Mouse (Mus musculus): ENCODE data around the gene Sftpa1.

The Sftpa1 gene

DNA sequence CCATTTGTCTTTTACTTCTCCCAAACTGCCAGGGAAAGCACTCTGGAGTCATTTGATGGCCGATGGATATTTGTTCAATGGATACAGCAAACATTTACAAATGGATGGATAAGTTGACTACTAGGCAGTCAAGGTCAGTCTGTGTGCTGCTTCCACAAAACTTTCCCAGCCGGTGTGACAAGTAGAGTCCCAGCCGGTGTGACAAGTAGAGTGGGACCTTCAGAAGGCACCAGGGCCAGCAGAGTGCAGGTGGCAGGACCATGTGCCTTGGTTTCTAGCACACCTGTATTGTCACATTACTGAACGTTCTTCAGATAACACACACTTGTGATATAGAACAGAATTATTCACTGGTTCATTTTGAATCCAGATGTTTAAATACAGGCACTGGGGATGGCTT, 28.5 kb downstream of the Sftpa1 start:
- DNase-seq (ENCODE audit: low read depth, low spot score) = no peak

DNA sequence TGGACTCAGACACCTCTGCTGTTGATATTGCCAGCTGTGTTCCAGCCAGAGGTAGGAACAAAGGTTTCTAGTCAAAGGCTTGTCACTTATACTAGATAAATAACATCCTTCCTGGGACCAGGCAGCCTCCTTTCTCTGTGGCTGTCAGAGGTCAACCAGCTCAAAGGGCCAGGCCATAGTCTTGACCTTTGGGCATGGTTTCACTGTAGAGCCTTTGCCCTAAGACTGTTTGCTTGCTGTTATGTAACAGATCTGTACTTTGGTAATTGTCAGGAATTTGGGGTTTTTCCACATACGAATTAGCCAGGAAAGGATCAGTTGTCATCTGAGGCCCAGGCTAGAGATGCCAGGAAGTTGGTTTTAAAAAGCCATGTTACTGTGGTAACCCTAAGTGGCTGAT, 29.2 kb downstream of the Sftpa1 start:
- no peak for DNase-seq (ENCODE audit: low read depth, low spot score)

DNA sequence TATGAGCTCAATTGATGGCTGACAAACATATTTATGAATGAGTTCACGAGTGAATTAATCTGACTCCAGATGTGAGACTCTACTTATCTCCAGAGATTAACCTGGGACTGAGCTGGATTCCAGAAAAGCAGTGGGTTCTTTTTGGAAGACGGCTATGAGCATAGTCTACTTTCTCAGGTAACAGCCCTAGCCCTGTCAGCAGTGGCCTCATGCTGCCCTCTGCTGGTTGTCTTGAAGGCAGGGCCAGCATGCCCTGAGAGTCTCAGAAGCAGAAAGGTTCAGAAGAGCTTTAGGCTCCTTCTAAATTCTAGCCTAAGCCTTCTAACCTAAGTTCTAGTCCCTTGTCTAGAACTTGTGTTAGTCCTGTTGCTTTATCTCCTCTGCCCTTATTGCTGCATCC, 31.1 kb downstream of the Sftpa1 start:
- DNase-seq (ENCODE audit: low read depth, low spot score) = no peak

DNA sequence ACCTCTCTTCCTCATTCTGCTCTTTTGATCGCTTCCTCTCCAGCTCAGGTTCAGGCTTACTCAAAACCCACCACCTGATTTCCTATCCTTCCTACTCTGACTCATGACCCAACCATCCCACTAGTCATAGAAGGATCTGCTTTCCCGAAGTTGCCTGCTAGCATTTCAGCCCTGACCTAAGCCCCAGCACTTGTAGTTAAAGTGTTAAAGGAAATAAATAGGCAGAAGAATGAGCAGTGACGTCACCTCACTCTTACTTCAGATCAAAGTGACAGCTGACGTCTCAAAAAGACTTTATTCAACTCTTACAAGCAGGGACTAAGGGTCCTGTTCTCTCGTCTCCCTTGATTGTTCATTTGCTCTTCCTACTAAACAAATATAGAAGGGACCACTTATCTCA, 35.7 kb downstream of the Sftpa1 start:
- no peak for DNase-seq (ENCODE audit: low read depth, low spot score)

DNA sequence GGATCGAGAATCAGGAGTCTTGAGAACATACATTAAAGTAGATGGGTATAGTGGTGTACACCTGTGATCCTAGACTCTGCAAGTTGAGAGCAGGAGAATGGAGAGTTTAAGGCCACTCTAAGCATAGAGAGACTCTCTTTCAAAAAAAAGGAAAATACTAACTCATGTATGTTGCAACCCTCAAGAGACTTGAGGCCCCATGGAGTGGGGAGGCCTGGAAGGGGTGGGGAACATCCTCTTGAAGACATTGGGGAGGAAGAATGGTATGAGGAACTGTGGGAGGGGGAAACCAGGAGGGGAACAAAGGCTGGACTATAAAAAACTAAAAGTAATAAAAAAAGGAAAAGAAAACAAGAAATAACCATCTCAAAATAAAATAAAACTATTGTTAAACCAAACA, 37.0 kb downstream of the Sftpa1 start:
- DNase-seq (ENCODE audit: low read depth, low spot score) = no peak

DNA sequence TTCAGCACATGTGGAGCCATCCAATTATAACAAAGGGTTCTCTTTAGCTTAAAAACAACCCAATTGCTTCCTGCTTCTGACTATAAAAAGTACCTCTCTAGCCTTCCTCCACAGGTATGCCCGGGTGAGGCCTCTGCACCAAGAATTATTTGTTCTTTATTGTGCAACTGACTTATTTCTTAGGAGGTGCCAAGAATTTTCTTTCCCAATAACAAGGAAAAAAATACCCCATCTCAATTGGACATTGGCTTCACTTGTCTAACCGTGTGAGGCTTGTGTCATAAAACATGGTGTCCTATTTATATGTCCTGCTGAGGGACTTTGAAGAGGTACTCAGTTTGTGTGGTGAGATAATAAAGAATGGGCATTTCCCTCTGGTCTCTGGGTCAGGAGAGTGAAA, 38.9 kb downstream of the Sftpa1 start:
- DNase-seq (ENCODE audit: low read depth, low spot score) = no peak

DNA sequence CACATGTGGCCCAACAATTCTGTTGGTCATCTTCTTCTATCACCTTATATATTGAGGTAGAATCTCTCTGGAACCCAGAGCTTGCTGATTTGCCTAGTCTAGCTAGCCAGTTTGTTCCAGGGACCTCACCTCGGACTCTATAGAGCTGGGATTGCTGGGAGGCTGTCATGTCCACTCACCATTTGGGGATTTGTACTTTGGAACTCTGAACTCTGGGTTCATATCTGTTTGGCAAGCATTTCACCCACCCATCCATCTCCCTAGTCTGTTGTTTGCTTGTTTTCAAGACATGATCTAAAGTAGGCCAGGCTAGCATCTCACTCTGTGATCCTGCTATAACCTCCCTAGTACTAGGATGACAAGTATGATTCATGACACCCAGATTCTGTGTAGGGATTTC, 43.2 kb downstream of the Sftpa1 start:
- no peak for DNase-seq (ENCODE audit: low read depth, low spot score)

DNA sequence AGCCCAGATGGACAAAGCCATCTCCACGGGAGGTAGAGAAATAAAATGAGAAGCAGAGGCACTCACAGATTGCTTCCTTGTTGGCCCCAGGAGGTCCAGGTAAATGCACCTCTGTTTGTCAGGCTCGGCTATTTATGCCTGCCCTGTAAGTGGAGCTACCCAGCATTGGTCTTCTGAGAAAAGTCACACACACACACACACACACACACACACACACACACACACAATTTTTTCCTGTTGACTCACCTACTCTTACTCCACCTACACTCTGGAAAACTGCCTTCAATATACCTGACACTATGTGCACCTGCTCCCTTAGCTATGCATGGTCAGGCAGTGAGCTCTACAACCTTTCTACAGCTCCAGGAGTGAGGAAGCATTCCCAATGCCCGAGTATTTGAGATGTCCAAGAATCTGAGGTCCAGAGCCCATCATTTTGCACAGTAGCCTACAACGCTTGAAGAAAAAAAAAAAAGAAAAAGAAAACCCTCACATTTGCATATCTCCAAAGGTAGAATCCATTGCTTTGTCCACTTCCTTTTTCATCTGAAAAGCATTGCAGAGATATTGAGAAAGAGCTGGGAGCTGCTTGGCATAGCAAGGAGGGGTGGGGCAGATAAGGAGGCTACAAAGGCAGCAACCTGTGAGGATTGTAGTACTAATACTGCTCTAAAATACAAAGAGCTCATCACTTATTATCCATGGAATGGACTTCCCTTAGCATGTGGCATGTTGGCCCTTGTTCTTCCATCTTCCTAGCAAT, 53.7 kb downstream of the Sftpa1 start, which contains the start of gene Sftpd:
Sftpd (minus strand) TSS at position 91 of the 763 bp plus-strand sequence.
- no peak for DNase-seq (ENCODE audit: low read depth, low spot score)

Measured in CD4-positive helper T cell, adult 2 months (primary cell).